Mouse (Mus musculus) hindbrain, embryonic 10.5 days (tissue): ENCODE results near the gene Nenf. TPM values are rescaled to one million over a fixed set of nuclear protein-coding genes. Genes with fewer than 3 reads are reported as not detected.

Experiments used
- DNase-seq: peaks from one replicate; pipeline ENCODE4 v3.0.0-alpha.2; 2017; ENCODE audit warnings: low spot score
- H3K27ac ChIP-seq: fragments of 300-500 bp; sonication (generic); 2 replicates; pipeline ENCODE4 v1.5.1; 2016; ENCODE audit warnings: mild to moderate bottlenecking, moderate library complexity
- H3K27me3 ChIP-seq: fragments of 300-500 bp; sonication (generic); 2 replicates; pipeline ENCODE4 v1.6.1; 2016; ENCODE audit warnings: mild to moderate bottlenecking; ENCODE audit not compliant: poor library complexity, insufficient read depth, severe bottlenecking
- H3K36me3 ChIP-seq: fragments of 300-500 bp; sonication (generic); 2 replicates; pipeline ENCODE4 v1.6.1; 2016; ENCODE audit warnings: mild to moderate bottlenecking, moderate library complexity
- H3K4me1 ChIP-seq: fragments of 300-500 bp; sonication (generic); replicated peaks from 2 replicates; pipeline ENCODE4 v1.6.1; 2016; ENCODE audit warnings: mild to moderate bottlenecking
- H3K4me3 ChIP-seq: fragments of 300-500 bp; sonication (generic); 2 replicates; pipeline ENCODE4 v1.5.1; 2016; ENCODE audit warnings: mild to moderate bottlenecking, moderate library complexity
- H3K9me3 ChIP-seq: fragments of 300-500 bp; sonication (generic); 2 replicates; pipeline ENCODE4 v1.6.1; 2016; ENCODE audit warnings: mild to moderate bottlenecking, moderate library complexity
- WGBS: fragments of 180-500 bp; shearing (Covaris S2); methylation state at CpG from one replicate; pipeline ENCODE4 v1.1.7; 2016; 5-methylcytosine and 5-hydroxymethylcytosine counted together
- polyA plus RNA-seq: library from polyadenylated mRNA; unstranded; fragments of >200 nt; fragmentation: Nextera tagmentation; extraction: Ambion mirVana; gene quantifications from 2 replicates; pipeline ENCODE4 v1.2.1, GENCODE M21; 2016

Gene Nenf
- polyA plus RNA-seq, 1 experiment from 2014 or later, result 75.5 TPM

GRCm38 (mm10) chr1:191339876-191340275, 21.9 kb upstream of the Nenf start:
- no peak overlapping the region for H3K27ac ChIP-seq
- WGBS, result 85% methylated on average over 2 of the region's 2 CpGs
- H3K4me3 ChIP-seq, result no peak overlapping the region
- H3K36me3 ChIP-seq, result peaks cover 88% of the 10 kb centered on the region
- no peaks in the 10 kb centered on the region for H3K27me3 ChIP-seq
- DNase-seq, result no peak
- H3K9me3 ChIP-seq, result no peaks in the 10 kb centered on the region
- H3K4me1 ChIP-seq, result no peaks in the 10 kb centered on the region

- Histone ChIP-seq H3K4me1 (no peaks in the 10 kb centered on the region), H3K27me3 (no peaks in the 10 kb centered on the region), H3K27ac (no peak overlapping the region), H3K9me3 (no peaks in the 10 kb centered on the region), H3K36me3 (peaks cover 87% of the 10 kb centered on the region), H3K4me3 (no peak overlapping the region)
- 85% methylated on average over 5 of the region's 5 CpGs for WGBS
- DNase-seq, result no peak
Observed at GRCm38 (mm10) chr1:191334500-191334899, 16.5 kb upstream of the Nenf start.

GRCm38 (mm10) chr1:191330356-191330755, 12.4 kb upstream of the Nenf start:
- peaks cover 31% of the 10 kb centered on the region for H3K4me1 ChIP-seq
- H3K4me3 ChIP-seq, result no peak overlapping the region
- H3K27me3 ChIP-seq, result no peaks in the 10 kb centered on the region
- peaks cover 63% of the 10 kb centered on the region for H3K36me3 ChIP-seq
- 84% methylated on average over 4 of the region's 4 CpGs for WGBS
- DNase-seq, result no peak
- no peak overlapping the region for H3K27ac ChIP-seq
- H3K9me3 ChIP-seq, result no peaks in the 10 kb centered on the region

- Histone ChIP-seq H3K27ac (no peak overlapping the region), H3K4me3 (no peak overlapping the region), H3K9me3 (no peaks in the 10 kb centered on the region), H3K27me3 (0 out of 2 replicates have a peak, but pooled peaks cover 10% of the 10 kb centered on the region), H3K36me3 (peaks cover 46% of the 10 kb centered on the region), H3K4me1 (peaks cover 33% of the 10 kb centered on the region)
- no peak for DNase-seq
- WGBS, result 93% methylated on average over 8 of the region's 8 CpGs
Observed at GRCm38 (mm10) chr1:191328019-191328441, 10.0 kb upstream of the Nenf start.

GRCm38 (mm10) chr1:191327258-191327657, 9.3 kb upstream of the Nenf start:
- Histone ChIP-seq H3K4me1 (peaks cover 33% of the 10 kb centered on the region), H3K27me3 (0 out of 2 replicates have a peak, but pooled peaks cover 10% of the 10 kb centered on the region), H3K27ac (no peak overlapping the region), H3K9me3 (no peaks in the 10 kb centered on the region), H3K36me3 (peaks cover 38% of the 10 kb centered on the region), H3K4me3 (peak overlapping the region; percentile 92)
- 88% methylated on average over 8 of the region's 8 CpGs for WGBS
- no peak for DNase-seq

- Histone ChIP-seq H3K4me3 (peak overlapping the region; percentile 92), H3K27me3 (0 out of 2 replicates have a peak, but pooled peaks cover 10% of the 10 kb centered on the region), H3K4me1 (peaks cover 33% of the 10 kb centered on the region), H3K27ac (peak overlapping the region; percentile 95), H3K36me3 (peaks cover 29% of the 10 kb centered on the region), H3K9me3 (no peaks in the 10 kb centered on the region)
- DNase-seq, result peak; percentile 73
- 2% methylated on average over 35 of the region's 35 CpGs for WGBS
Observed at GRCm38 (mm10) chr1:191326233-191326882, 8.4 kb upstream of the Nenf start.

- under 1% methylated on average over 42 of the region's 42 CpGs for WGBS
- DNase-seq, result peak; percentile 96
- Histone ChIP-seq H3K36me3 (peaks cover 23% of the 10 kb centered on the region), H3K4me3 (peak within 1 kb of the TSS; percentile 92), H3K27ac (peak within 1 kb of the TSS; percentile 95), H3K27me3 (0 out of 2 replicates have a peak, but pooled peaks cover 10% of the 10 kb centered on the region), H3K9me3 (no peaks in the 10 kb centered on the region), H3K4me1 (peaks cover 33% of the 10 kb centered on the region)
Observed at GRCm38 (mm10) chr1:191325726-191326232, 7.8 kb upstream of the Nenf start, which contains the start of gene Tmem206. TSS of gene Tmem206 (plus strand) at chr1:191325912.

GRCm38 (mm10) chr1:191324733-191325590, 7.0 kb upstream of the Nenf start:
- Histone ChIP-seq H3K4me1 (peaks cover 33% of the 10 kb centered on the region), H3K27me3 (0 out of 2 replicates have a peak, but pooled peaks cover 10% of the 10 kb centered on the region), H3K9me3 (no peaks in the 10 kb centered on the region), H3K36me3 (peaks cover 16% of the 10 kb centered on the region), H3K4me3 (no peak overlapping the region), H3K27ac (peak overlapping the region; percentile 95)
- no peak for DNase-seq
- WGBS, result 80% methylated on average over 7 of the region's 7 CpGs

- Histone ChIP-seq H3K9me3 (no peaks in the 10 kb centered on the region), H3K27me3 (peaks cover 19% of the 10 kb centered on the region; the same call in 1 of the 2 replicates), H3K4me1 (peaks cover 32% of the 10 kb centered on the region), H3K4me3 (no peak overlapping the region), H3K36me3 (peaks cover 5% of the 10 kb centered on the region; the same call in 1 of the 2 replicates), H3K27ac (no peak overlapping the region)
- 84% methylated on average over 3 of the region's 3 CpGs for WGBS
- DNase-seq, result no peak
Observed at GRCm38 (mm10) chr1:191323381-191323780, 5.4 kb upstream of the Nenf start.

GRCm38 (mm10) chr1:191318686-191319085, 692 bp upstream of the Nenf start:
- 86% methylated on average over 5 of the region's 5 CpGs for WGBS
- no peak for DNase-seq

GRCm38 (mm10) chr1:191316818-191317217, 1.2 kb downstream of the Nenf start:
- peak overlapping the region; percentile 84 for H3K4me3 ChIP-seq
- DNase-seq, result no peak
- H3K4me1 ChIP-seq, result peaks cover 24% of the 10 kb centered on the region
- peaks cover 9% of the 10 kb centered on the region; the same call in 1 of the 2 replicates for H3K27me3 ChIP-seq
- WGBS, result 89% methylated on average over 8 of the region's 8 CpGs
- no peaks in the 10 kb centered on the region for H3K36me3 ChIP-seq
- H3K9me3 ChIP-seq, result no peaks in the 10 kb centered on the region
- H3K27ac ChIP-seq, result peak overlapping the region; percentile 97; the same call in 1 of the 2 replicates

More at GRCm38 (mm10) chr1:191318686-191319085, 692 bp upstream of the Nenf start:
- Histone ChIP-seq H3K4me1 (peaks cover 15% of the 10 kb centered on the region), H3K27me3 (peaks cover 9% of the 10 kb centered on the region; the same call in 1 of the 2 replicates), H3K9me3 (no peaks in the 10 kb centered on the region), H3K4me3 (no peak overlapping the region), H3K36me3 (no peaks in the 10 kb centered on the region), H3K27ac (no peak overlapping the region)

- Histone ChIP-seq H3K27me3 (peaks cover 6% of the 10 kb centered on the region; the same call in 1 of the 2 replicates), H3K9me3 (no peaks in the 10 kb centered on the region), H3K4me3 (no peak overlapping the region), H3K27ac (no peak overlapping the region), H3K4me1 (peaks cover 24% of the 10 kb centered on the region), H3K36me3 (peaks cover 4% of the 10 kb centered on the region)
- no peak for DNase-seq
- WGBS, result 80% methylated on average over 4 of the region's 4 CpGs
Observed at GRCm38 (mm10) chr1:191313926-191314325, 4.1 kb downstream of the Nenf start.
